Mouse (Mus musculus) intestine, postnatal 0 days (tissue): Measurements from ENCODE around the gene Tmem88b. TPM values are rescaled to one million over a fixed set of nuclear protein-coding genes. Genes with fewer than 3 reads are reported as not detected.

Experiments used
- ATAC-seq: fragments of 200-750 bp; cut with Nextera tagmentation; 2 replicates; pipeline ENCODE4 v1.8.0; 2017; ENCODE audit warnings: mild to moderate bottlenecking, moderate TSS enrichment, moderate library complexity
- H3K27ac ChIP-seq: fragments of 300-500 bp; sonication (generic); 2 replicates; pipeline ENCODE4 v1.5.1; 2014; ENCODE audit warnings: mild to moderate bottlenecking, low read depth, low read length, moderate library complexity
- H3K27me3 ChIP-seq: fragments of 300-500 bp; sonication (generic); replicated peaks from 2 replicates; pipeline ENCODE4 v1.6.1; 2014; ENCODE audit warnings: low read length, mixed read lengths; ENCODE audit not compliant: control insufficient read depth, insufficient read depth
- H3K36me3 ChIP-seq: fragments of 300-500 bp; sonication (generic); 2 replicates; pipeline ENCODE4 v1.6.1; 2014; ENCODE audit warnings: mild to moderate bottlenecking, moderate library complexity; ENCODE audit not compliant: control insufficient read depth, insufficient read depth
- H3K4me1 ChIP-seq: fragments of 300-500 bp; sonication (generic); replicated peaks from 2 replicates; pipeline ENCODE4 v1.6.1; 2014; ENCODE audit warnings: antibody characterized with exemption, low read length, mixed read lengths; ENCODE audit not compliant: control insufficient read depth, insufficient read depth
- H3K4me2 ChIP-seq: fragments of 300-500 bp; sonication (generic); replicated peaks from 2 replicates; pipeline ENCODE4 v1.6.1; 2014; ENCODE audit warnings: low read depth, mild to moderate bottlenecking, moderate library complexity
- H3K4me3 ChIP-seq: fragments of 300-500 bp; sonication (generic); 2 replicates; pipeline ENCODE4 v1.5.1; 2014; ENCODE audit warnings: low read depth, low read length
- H3K9ac ChIP-seq: fragments of 300-500 bp; sonication (generic); 2 replicates; pipeline ENCODE4 v1.6.1; 2014; ENCODE audit warnings: mild to moderate bottlenecking, low read depth, low read length
- H3K9me3 ChIP-seq: fragments of 300-500 bp; sonication (generic); 2 replicates; pipeline ENCODE4 v1.6.1; 2016; ENCODE audit warnings: mixed run types; ENCODE audit not compliant: control insufficient read depth
- CTCF ChIP-seq: sonication (generic); IDR thresholded peaks from 2 replicates; pipeline ENCODE4 v1.5.1; 2016; ENCODE audit warnings: low read depth, mild to moderate bottlenecking, control low read depth, antibody characterized with exemption, moderate library complexity
- WGBS: fragments of 180-500 bp; shearing (Covaris S2); extraction: QIAGEN DNeasy Blood & Tissue Kit; methylation state at CpG from one replicate; pipeline ENCODE4 v1.1.7; 2014; 5-methylcytosine and 5-hydroxymethylcytosine counted together
- polyA plus RNA-seq: library from polyadenylated mRNA; unstranded; fragments of >200 nt; fragmentation: Nextera tagmentation; extraction: Ambion mirVana; gene quantifications from 2 replicates; pipeline ENCODE4 v1.2.1, GENCODE M21; 2015

Tmem88b gene
- polyA plus RNA-seq, 1 experiment from 2014 or later = 0.64 TPM

GRCm38 (mm10) chr4:155811929-155812664, 26.4 kb upstream of the Tmem88b start, which contains the start of gene Ccnl2:
Gene Ccnl2 (plus strand): TSS chr4:155812489.
- Histone ChIP-seq H3K27me3 (no peaks in the 10 kb centered on the region), H3K4me2 (peak within 1 kb of the TSS; percentile 72), H3K9ac (peak within 1 kb of the TSS; percentile 99), H3K9me3 (no peaks in the 10 kb centered on the region), H3K27ac (peak within 1 kb of the TSS; percentile 94), H3K36me3 (peaks cover 58% of the 10 kb centered on the region), H3K4me1 (no peaks in the 10 kb centered on the region), H3K4me3 (peak within 1 kb of the TSS; percentile 100)
- peak; percentile 98 for ATAC-seq
- TF ChIP-seq CTCF = no peak
- under 1% methylated on average over 55 of the region's 60 CpGs for WGBS

GRCm38 (mm10) chr4:155807841-155808240, 22.2 kb upstream of the Tmem88b start:
- no peaks in the 10 kb centered on the region for H3K9me3 ChIP-seq
- no peaks in the 10 kb centered on the region for H3K27me3 ChIP-seq
- H3K36me3 ChIP-seq = peaks cover 31% of the 10 kb centered on the region
- no peak for TF ChIP-seq CTCF
- no peak overlapping the region for H3K9ac ChIP-seq
- peaks cover 10% of the 10 kb centered on the region; the same call in 1 of the 2 replicates for H3K4me1 ChIP-seq
- H3K4me3 ChIP-seq = no peak overlapping the region
- no peak for ATAC-seq
- 64% methylated on average over 3 of the region's 3 CpGs for WGBS
- peak overlapping the region; percentile 24; the same call in 1 of the 2 replicates for H3K27ac ChIP-seq
- no peak overlapping the region for H3K4me2 ChIP-seq

GRCm38 (mm10) chr4:155803340-155804041, 17.8 kb upstream of the Tmem88b start:
- 0% methylated on average over 56 of the region's 58 CpGs for WGBS
- Histone ChIP-seq H3K9ac (peak overlapping the region; percentile 76), H3K27me3 (no peaks in the 10 kb centered on the region), H3K4me2 (peak overlapping the region; percentile 69), H3K4me1 (peaks cover 10% of the 10 kb centered on the region; the same call in 1 of the 2 replicates), H3K36me3 (peaks cover 10% of the 10 kb centered on the region), H3K4me3 (peak overlapping the region; percentile 82), H3K9me3 (no peaks in the 10 kb centered on the region), H3K27ac (peak overlapping the region; percentile 79)
- TF ChIP-seq CTCF = no peak
- ATAC-seq = peak; percentile 94

DNA sequence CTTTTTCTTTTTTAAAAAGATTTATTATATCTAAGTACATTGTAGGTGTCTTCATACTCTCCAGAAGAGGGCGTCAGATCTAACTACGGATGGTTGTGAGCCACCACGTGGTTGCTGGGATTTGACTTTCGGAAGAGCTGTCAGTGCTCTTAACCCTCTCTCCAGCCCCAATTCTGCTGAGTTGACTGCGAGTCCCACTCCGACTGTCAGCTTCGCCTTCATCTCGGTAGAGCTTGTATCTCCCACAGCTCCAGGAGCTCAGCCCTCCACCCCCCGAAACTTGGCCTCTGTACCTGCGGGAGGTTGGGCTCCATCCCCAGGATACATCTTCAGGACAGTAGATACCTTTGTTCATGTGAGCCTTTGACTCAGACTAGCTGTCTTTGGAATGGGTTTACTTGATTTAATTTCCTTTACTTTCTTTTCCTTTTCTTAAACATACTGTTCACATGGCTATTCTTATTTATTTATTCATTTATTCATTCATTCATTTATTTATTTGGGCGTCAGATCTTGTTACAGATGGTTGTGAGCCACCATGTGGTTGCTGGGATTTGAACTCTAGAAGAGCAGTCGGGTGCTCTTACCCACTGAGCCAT, 17.2 kb upstream of the Tmem88b start, which contains the start of gene Mrpl20:
TSS of gene Mrpl20 (plus strand) at position 138 of the 599 bp plus-strand sequence.
- Histone ChIP-seq H3K27me3 (no peaks in the 10 kb centered on the region), H3K9me3 (no peaks in the 10 kb centered on the region), H3K27ac (peak within 1 kb of the TSS; percentile 79), H3K4me2 (peak within 1 kb of the TSS; percentile 69), H3K4me1 (peaks cover 10% of the 10 kb centered on the region; the same call in 1 of the 2 replicates), H3K4me3 (peak within 1 kb of the TSS; percentile 82), H3K36me3 (peaks cover 6% of the 10 kb centered on the region), H3K9ac (peak within 1 kb of the TSS; percentile 76)
- WGBS = 5% methylated on average over 12 of the region's 12 CpGs
- TF ChIP-seq CTCF = peak; percentile 58
- ATAC-seq = no peak; the same call in 1 of the 2 replicates

- Histone ChIP-seq H3K4me1 (peaks cover 10% of the 10 kb centered on the region; the same call in 1 of the 2 replicates), H3K27me3 (no peaks in the 10 kb centered on the region), H3K9me3 (no peaks in the 10 kb centered on the region), H3K36me3 (no peaks in the 10 kb centered on the region; the same call in 1 of the 2 replicates), H3K4me3 (no peak overlapping the region), H3K27ac (no peak overlapping the region), H3K9ac (no peak overlapping the region), H3K4me2 (no peak overlapping the region)
- WGBS = 100% methylated on average over 1 of the region's 1 CpGs
- ATAC-seq = no peak
- TF ChIP-seq CTCF = no peak
Measured at GRCm38 (mm10) chr4:155802075-155802474, 16.4 kb upstream of the Tmem88b start.

GRCm38 (mm10) chr4:155793730-155794129, 8.1 kb upstream of the Tmem88b start:
- H3K4me1 ChIP-seq = no peaks in the 10 kb centered on the region
- no peaks in the 10 kb centered on the region for H3K27me3 ChIP-seq
- TF ChIP-seq CTCF = no peak
- ATAC-seq = no peak
- 55% methylated on average over 2 of the region's 2 CpGs for WGBS
- no peaks in the 10 kb centered on the region for H3K9me3 ChIP-seq
- H3K27ac ChIP-seq = no peak overlapping the region
- H3K4me2 ChIP-seq = no peak overlapping the region
- H3K4me3 ChIP-seq = no peak overlapping the region
- no peaks in the 10 kb centered on the region for H3K36me3 ChIP-seq
- no peak overlapping the region for H3K9ac ChIP-seq
